Mouse (Mus musculus) lung, postnatal 10 days (tissue): Measurements from ENCODE around the gene Gli1.

ENCODE experiments used
- DNase-seq: peaks from one replicate; pipeline ENCODE4 v3.0.0; 2021

Gli1 gene

DNA sequence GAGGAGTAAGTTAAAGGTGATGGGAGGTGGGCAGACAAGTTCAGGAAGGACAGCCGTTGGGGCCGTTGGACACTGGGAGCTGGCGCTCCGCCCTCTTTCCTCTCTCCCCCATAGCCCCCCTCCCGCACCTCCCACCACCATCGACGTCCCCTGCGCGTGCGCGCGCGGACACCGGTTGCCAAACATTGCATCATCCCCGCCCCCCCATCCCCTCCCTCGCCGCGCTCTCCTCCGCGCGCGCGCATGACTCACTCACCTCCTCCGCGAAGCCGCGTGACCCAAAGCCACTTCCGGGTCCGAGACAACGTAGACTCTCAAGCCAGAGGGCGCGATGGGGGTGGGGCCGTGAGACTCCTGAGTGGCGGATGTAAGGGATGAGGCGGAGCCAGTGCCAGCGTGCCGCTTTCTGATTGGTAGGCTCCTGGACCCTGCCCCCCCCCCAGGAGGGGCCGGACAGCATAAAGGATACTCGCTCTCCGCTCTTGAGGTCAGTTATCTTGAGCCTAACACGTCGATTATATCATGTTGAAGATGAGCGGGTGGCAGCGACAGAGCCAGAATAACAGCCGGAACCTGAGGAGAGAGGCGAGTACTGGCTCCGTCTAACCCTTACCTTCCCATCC lies 51.4 kb downstream of the Gli1 start:
- DNase-seq, result peak; percentile 100

DNA sequence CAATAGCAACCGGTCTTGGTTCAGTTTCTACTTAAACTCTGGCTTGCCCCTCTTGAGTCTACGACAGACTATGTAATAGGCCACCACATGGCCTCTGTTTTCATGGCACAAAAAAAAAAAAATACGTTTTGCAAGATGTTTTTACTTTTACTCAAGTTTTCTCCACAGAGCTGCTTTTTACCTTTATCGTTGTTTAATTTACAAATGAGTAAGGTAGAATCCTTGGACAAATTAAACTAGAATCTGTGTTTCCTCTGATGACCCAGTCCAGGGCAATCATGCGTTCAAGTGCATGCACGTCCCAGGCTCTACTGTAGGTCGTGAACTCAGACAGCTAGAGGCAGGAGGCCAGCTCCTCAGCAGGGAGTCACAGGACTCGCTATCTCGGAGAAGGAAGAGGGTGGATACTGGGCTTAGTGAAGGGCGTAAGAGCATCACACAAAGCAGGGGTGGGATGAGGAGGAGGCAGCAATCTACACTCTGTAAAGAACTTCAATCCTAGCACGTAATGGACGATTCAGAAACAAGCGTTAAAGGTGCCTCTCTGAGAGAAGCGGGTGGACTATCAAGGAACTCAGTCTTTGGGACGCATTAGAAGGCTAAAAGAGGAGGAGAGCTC lies 52.1 kb downstream of the Gli1 start:
- peak; percentile 66 for DNase-seq

DNA sequence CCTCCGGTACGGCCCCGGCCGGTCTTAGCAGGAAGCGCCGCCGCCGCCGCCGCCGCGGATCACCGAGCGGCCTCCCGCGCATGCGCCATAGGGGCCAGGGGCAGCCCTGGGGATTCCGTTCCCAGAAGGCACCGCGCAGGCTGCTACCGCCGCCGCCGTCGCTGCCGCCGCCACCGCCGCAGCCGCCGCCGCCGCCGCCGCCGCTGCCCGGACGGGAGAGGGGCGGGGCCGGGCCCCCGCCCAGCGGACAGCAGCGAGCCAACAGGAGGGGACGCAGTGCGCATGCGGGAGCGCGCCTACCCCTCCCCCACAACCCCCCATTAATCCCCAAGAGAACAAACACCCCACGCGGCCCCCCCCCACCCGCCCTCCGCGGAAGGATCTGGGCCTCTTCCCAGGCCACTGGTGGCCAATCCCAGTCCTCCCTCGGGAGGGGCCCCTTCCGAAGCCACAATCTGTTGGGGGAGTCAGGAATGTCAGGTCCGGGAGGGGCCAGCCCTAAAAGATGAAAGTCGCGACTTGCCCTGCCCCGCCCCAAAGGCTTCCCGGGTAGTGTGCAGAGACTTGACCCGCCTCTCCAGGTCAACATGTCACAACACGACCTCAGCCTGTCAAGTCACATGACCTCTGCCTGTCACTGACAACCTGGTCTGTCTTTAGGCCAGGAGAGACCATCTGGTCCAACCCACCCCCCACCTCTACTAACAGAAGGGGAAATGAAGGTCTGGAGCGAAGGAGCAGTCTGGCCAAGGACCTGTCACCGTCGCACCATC lies 52.8 kb downstream of the Gli1 start, which contains the start of gene Mbd6:
Gene Mbd6, minus strand, starts transcription at position 219 of the 773 bp plus-strand sequence.
- DNase-seq, result peak; percentile 94

DNA sequence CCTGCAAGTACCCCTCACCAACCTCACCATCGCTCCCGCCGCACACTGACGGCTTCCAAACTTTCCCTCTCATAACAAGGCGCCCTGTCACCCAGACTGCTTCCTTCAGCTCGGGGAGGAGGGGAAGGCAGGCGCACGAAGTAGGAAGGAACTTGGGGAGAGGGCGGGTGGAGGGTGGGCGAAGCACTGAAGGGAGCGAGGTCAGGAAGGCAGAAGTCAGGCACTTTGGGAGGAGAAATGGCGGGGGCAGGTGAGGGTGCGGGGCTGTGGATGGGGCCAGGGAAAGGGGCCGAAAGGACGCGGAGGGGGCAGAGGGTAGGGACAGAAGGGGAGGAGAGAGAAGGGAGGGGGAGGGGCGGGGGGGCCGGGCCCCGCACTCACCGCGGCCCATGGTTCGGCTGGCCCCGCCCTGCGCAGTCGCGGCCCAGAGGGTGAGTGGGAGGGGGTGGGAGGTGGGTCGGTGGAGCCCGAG lies 53.4 kb downstream of the Gli1 start:
- DNase-seq, result peak; percentile 81

DNA sequence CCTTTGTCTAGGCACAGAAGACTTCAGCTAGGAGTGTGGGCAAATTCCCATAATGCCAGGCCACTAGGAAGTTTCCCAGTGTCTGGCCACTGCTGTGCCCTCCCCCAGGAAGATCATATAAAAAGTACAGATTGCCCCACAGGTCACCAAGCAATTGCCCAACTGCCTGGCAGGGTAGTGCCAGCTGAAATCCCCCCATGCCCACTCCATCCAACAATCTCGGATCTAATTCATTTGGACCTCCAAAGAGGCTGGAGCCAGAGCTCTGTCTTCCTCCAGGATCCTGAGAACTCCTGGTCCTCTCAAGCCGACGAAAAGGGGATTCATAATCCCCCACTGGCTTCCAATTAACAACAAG lies 53.9 kb downstream of the Gli1 start:
- DNase-seq, result no peak

DNA sequence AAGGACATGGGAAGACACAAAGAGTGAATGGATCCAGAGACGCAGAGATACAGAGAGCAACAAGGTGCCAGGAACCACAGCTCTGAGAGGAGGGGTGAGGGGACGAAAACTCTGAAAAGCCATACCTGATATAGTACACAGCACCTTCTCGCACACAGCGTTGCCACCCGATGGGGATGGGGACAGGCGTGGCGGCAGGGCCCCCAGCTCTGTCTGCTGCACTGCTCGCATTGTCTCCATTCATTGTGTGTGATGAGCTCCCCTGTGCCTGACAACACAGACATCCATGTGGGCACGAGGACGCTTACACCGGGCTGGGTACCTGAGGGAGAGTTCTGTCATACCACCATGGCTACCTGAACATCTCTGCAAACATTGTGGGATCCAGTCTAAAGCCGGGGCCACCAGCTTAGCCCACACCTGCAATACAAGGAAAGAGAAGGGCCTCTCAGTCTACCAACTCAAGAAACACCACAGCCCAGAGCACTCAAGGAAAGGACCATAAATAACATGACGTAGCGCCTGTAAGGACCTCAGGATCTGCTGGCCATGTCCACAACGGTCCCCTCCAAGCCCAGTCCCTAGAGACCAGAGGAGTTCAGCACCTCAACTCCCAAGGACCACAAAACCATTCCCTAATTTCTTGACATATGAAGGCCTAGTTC lies 54.4 kb downstream of the Gli1 start:
- DNase-seq, result no peak

DNA sequence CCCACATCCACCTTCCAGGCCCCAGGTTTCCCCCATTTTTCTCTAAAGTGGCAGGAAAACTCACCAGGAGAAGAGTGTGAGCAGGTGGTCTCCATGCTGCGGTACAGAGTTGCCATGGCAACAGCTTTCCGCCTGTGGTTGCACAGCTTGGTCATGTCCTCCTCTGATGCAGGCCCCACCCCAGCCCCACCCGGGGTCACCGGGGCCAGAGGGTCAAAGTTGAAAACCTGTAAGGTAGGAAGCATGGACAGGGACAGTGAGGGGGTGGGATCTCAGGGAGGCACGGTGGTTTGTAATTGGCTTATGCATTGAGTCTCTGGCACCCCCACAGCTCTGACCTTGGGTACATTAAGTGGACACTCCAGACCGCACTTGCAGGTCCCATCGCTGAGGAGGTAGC lies 55.0 kb downstream of the Gli1 start:
- DNase-seq, result no peak

DNA sequence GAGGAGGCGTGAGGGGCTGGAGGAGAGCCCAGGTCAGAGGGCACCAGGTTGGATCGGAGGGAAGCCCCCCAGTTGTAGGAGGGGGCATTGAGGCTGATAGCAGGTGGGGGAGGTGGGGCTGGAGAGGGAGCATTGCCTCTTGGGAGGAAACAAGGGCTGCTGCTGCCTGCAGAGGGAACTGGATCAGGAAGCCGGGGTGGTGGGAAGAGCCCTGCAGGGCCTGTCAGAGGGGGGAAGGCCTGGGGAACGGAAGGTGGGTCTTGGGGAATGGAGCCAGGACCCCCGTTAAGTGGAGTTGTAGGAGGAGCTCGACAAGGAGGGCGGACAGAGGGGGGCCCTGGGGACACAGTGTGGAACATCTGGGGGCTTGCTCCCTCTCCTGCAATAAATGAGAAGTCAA lies 55.6 kb downstream of the Gli1 start:
- no peak for DNase-seq

DNA sequence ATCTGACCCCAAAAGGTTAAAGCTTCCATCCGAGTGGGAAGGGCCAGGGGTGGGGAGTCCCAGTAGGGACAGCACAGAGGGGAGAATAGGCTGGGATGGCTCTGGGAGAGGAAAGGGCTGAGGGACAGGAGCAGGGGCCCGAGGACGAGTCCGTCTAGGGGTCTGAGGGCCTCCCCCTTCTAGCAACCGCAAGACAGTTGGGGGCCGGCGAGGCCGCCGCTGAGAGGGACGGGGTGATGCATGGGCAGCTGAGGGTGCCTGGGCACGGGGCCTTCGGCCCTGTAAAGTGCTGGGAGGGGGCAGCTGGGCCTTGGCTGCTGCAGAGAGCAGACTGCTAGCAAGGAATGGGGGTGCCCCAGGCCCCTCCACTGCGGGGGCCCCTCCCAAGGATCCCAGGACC lies 56.1 kb downstream of the Gli1 start:
- DNase-seq, result no peak

DNA sequence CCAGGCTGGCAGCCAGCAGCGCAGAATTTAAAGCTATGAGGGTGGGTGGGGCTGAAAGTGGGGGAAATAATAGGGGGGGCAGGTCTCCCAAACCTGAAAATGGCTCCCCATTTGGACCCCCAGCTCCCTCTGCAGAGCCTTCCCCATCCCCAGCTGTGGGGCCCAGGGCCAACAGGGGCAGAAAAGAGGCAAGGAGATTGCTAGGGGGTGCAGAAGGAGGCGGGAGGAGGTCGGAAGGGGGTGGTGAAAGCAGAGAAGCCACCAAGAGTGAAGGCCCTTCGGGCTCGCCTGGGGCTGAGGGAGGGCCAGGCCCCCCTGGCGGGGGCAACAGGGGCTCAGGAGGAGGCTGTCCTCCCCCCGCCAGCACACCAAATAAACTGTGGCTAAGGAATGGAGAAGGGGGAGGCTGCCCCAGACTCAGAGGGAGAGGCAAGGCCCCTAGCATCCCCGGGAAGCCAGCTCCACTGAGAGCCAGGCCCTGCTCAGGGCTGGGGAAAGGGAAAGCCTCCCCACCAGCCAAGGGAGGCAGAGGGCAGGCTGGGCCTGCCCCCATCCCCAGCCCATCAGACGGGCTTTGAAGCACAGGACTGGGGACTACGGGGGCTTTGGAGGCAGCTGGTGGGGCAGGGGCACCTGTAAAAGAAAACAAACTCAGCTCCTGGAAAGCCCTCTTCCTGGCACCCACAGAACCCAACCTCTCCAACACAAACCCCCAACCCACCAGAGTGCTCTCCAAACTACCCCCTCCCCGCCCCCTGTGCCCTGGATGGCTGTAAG lies 56.9 kb downstream of the Gli1 start:
- DNase-seq, result no peak

DNA sequence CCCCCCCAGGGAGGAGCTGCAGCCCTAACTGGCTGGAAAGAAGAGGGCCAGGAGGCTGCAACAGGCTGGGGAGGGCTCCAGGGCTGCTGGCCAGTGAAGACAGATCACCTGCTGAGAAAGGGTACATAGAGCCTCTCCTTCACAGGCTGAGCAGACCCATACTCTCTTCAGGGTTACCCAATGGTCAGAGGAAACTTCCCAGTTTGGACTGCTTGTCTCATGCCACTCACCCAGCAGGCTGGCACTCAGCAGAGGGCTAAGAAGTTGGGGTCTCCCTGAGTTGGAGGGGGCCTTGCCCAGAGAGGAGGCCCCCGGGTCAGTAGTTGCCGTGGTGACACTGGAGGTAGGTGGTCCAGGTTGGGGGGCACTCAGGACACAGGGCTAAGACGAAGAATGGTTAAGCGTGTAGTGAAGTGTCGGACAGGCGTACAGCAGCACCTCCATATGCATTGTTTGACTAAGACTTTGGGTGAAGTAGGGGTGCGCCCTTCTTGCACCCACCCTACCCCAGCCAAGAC lies 57.6 kb downstream of the Gli1 start:
- no peak for DNase-seq

DNA sequence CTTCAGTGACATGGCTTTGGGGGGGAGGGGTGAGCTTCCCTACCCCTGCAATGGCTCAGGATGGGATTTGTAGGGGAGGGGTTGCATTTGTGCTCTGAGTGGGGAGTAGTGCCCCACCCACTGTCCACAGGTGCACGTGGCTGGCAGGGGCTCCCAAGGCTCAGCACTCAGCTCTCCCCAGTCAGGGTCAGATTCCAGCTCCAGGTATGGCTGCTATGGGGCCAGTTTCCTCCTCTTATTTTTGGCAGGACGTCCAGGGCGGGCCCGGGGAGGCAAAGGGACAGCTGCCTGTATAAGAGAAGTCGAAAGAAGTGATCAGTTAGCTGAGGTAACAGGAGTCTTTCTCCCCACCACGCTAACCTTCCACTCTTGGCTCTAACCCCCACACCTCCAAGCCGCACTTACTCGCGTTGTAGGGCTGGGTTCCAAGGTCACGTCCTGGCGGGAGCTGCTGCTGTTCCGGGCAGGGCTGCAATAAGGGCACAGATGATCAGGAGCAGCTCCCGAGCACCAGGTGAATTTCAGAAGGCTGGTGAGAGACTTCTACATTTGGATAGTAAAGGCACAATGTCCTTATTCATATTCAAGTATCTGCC lies 59.1 kb downstream of the Gli1 start:
- DNase-seq, result no peak

DNA sequence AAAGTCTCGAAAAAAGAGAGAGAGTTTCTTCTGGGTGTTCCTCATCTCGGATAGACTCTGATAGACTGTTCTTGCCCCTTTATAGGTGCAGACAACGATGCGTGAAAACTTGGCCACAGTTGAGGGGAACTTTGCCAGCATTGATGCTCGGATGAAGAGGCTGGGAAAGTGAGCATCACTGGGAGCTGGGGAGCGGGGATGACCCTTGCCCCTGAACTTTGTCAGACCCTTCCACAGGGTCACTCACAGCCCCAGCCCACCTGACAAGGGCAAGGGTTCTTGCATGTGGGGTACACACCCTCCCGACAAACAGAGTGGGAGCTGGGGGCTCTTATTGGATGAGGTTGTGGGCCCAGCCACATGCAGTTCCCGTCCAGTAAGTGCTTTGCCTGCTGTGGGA lies 60.5 kb downstream of the Gli1 start:
- DNase-seq, result no peak
